Mouse (Mus musculus): ENCODE measurements at regions not wholly inside any gene's neighbourhood (a gene's known extent, or its start where the extent isn't known, plus 50 kb on each side); places are given as distances from the start of the nearest gene placed in this dataset.
"Not testable (repeated sequence)": the region's sequence is repeated elsewhere in the genome, so short reads cannot be mapped to it uniquely, and the experiment has no call there.

- no peak for TF ChIP-seq POLR2A (IDR thresholded peaks at IDR 0.05; ENCODE audit: borderline replicate concordance, insufficient read depth, low read length)
- no peak for TF ChIP-seq CTCF (IDR thresholded peaks at IDR 0.05; ENCODE audit: borderline replicate concordance, insufficient read depth, low read depth, low read length)
- no peak overlapping the region for H3K27ac ChIP-seq (ENCODE audit: insufficient read depth, low read length)
- 37% methylated on average over 5 of the region's 5 CpGs for WGBS
- no peak overlapping the region for H3K4me3 ChIP-seq (replicated peaks; ENCODE audit: insufficient read depth, low read depth, low read length)
- H3K27me3 ChIP-seq (ENCODE audit: control insufficient read depth, insufficient read depth, low read length) = no peaks in the 10 kb centered on the region
- DNase-seq = no peak
- H3K4me1 ChIP-seq (ENCODE audit: control insufficient read depth, insufficient read depth, low read length) = no peaks in the 10 kb centered on the region
Observed at GRCm38 (mm10) chr15:90400326-90401280, 176.5 kb downstream of the Alg10b start.

- no peak overlapping the region for H3K27ac ChIP-seq (ENCODE audit: insufficient read depth, low read length)
- 95% methylated on average over 2 of the region's 2 CpGs for WGBS
- DNase-seq = peak in 1 of 2 experiments; percentile 7
- no peaks in the 10 kb centered on the region for H3K27me3 ChIP-seq (ENCODE audit: control insufficient read depth, insufficient read depth, low read length)
- H3K4me3 ChIP-seq (replicated peaks; ENCODE audit: insufficient read depth, low read depth, low read length) = no peak overlapping the region
- H3K4me1 ChIP-seq (ENCODE audit: control insufficient read depth, insufficient read depth, low read length) = no peaks in the 10 kb centered on the region
- TF ChIP-seq CTCF (IDR thresholded peaks at IDR 0.05; ENCODE audit: borderline replicate concordance, insufficient read depth, low read depth, low read length) (no peak), POLR2A (IDR thresholded peaks at IDR 0.05; ENCODE audit: borderline replicate concordance, insufficient read depth, low read length) (no peak)
Observed at GRCm38 (mm10) chr15:90420776-90421175, 196.7 kb downstream of the Alg10b start.

GRCm38 (mm10) chr15:90422122-90422614 lies 198.1 kb downstream of the Alg10b start:
- H3K4me3 ChIP-seq (replicated peaks; ENCODE audit: insufficient read depth, low read depth, low read length) = no peak overlapping the region
- no peak overlapping the region for H3K27ac ChIP-seq (ENCODE audit: insufficient read depth, low read length)
- 7% methylated on average over 5 of the region's 5 CpGs for WGBS
- H3K27me3 ChIP-seq (ENCODE audit: control insufficient read depth, insufficient read depth, low read length) = no peaks in the 10 kb centered on the region
- no peak for TF ChIP-seq POLR2A (IDR thresholded peaks at IDR 0.05; ENCODE audit: borderline replicate concordance, insufficient read depth, low read length)
- no peak for TF ChIP-seq CTCF (IDR thresholded peaks at IDR 0.05; ENCODE audit: borderline replicate concordance, insufficient read depth, low read depth, low read length)
- no peaks in the 10 kb centered on the region for H3K4me1 ChIP-seq (ENCODE audit: control insufficient read depth, insufficient read depth, low read length)
- DNase-seq = no peak

GRCm38 (mm10) chr15:90431048-90431447 lies 206.9 kb downstream of the Alg10b start:
- not testable (repeated sequence) for DNase-seq; H3K27me3 ChIP-seq (ENCODE audit: control insufficient read depth, insufficient read depth, low read length); H3K4me1 ChIP-seq (ENCODE audit: control insufficient read depth, insufficient read depth, low read length); H3K4me3 ChIP-seq (replicated peaks; ENCODE audit: insufficient read depth, low read depth, low read length); H3K27ac ChIP-seq (ENCODE audit: insufficient read depth, low read length)
- 94% methylated on average over 3 of the region's 3 CpGs for WGBS

GRCm38 (mm10) chr15:90432154-90432553 lies 208.0 kb downstream of the Alg10b start:
- WGBS = 55% methylated on average over 2 of the region's 2 CpGs

GRCm38 (mm10) chr15:90435286-90435685 lies 211.2 kb downstream of the Alg10b start:
- TF ChIP-seq CTCF (IDR thresholded peaks at IDR 0.05; ENCODE audit: borderline replicate concordance, insufficient read depth, low read depth, low read length) = no peak
- no peak for TF ChIP-seq POLR2A (IDR thresholded peaks at IDR 0.05; ENCODE audit: borderline replicate concordance, insufficient read depth, low read length)
- no peaks in the 10 kb centered on the region for H3K4me1 ChIP-seq (ENCODE audit: control insufficient read depth, insufficient read depth, low read length)
- no peaks in the 10 kb centered on the region for H3K27me3 ChIP-seq (ENCODE audit: control insufficient read depth, insufficient read depth, low read length)
- H3K27ac ChIP-seq (ENCODE audit: insufficient read depth, low read length) = no peak overlapping the region
- DNase-seq = no peak
- WGBS = 59% methylated on average over 5 of the region's 5 CpGs
- H3K4me3 ChIP-seq (replicated peaks; ENCODE audit: insufficient read depth, low read depth, low read length) = no peak overlapping the region

More at GRCm38 (mm10) chr15:90432154-90432553, 208.0 kb downstream of the Alg10b start:
- Histone ChIP-seq H3K27ac (ENCODE audit: insufficient read depth, low read length) (no peak overlapping the region), H3K4me1 (ENCODE audit: control insufficient read depth, insufficient read depth, low read length) (no peaks in the 10 kb centered on the region), H3K27me3 (ENCODE audit: control insufficient read depth, insufficient read depth, low read length) (no peaks in the 10 kb centered on the region), H3K4me3 (replicated peaks; ENCODE audit: insufficient read depth, low read depth, low read length) (no peak overlapping the region)
- TF ChIP-seq POLR2A (IDR thresholded peaks at IDR 0.05; ENCODE audit: borderline replicate concordance, insufficient read depth, low read length) = no peak
- no peak for TF ChIP-seq CTCF (IDR thresholded peaks at IDR 0.05; ENCODE audit: borderline replicate concordance, insufficient read depth, low read depth, low read length)
- DNase-seq = no peak

Data from cerebellum, adult 2 months (tissue).